Mouse (Mus musculus): ENCODE data around the gene Lrp10. TPM values are rescaled to one million over a fixed set of nuclear protein-coding genes. Genes with fewer than 3 reads are reported as not detected.

The Lrp10 gene
- total RNA-seq, 2 experiments from 2014 or later: 40.3 to 45.1 TPM

Other genes starting within 250 kb of the Lrp10 start
- gene Dad1, start 210.0 kb upstream of the Lrp10 start, total RNA-seq (2021): 100 to 1,000 TPM; 123 to 124 TPM
- 10 to 100 TPM; 56.1 to 58.9 TPM for gene Abhd4, start 209.9 kb upstream of the Lrp10 start, total RNA-seq (2021)
- not detected for gene Olfr49, start 179.2 kb upstream of the Lrp10 start, total RNA-seq (2021)
- gene Oxa1l, start 103.3 kb upstream of the Lrp10 start, total RNA-seq (2021): 10 to 100 TPM; 57.3 to 59.2 TPM
- 1 to 10 TPM; 2.4 to 2.5 TPM for gene Slc7a7, start 46.4 kb upstream of the Lrp10 start, total RNA-seq (2021)
- 10 to 100 TPM; 92.7 to 96.6 TPM for gene Mrpl52, start 37.2 kb upstream of the Lrp10 start, total RNA-seq (2021)
- 10 to 100 TPM; 20.0 to 29.8 TPM for gene Mmp14, start 32.5 kb upstream of the Lrp10 start, total RNA-seq (2021)
- 10 to 100 TPM; 31.3 to 33.2 TPM for gene Rem2, start 12.0 kb downstream of the Lrp10 start, total RNA-seq (2021)
- gene Prmt5, start 53.4 kb downstream of the Lrp10 start, total RNA-seq (2021): 10 to 100 TPM; 74.9 to 75.2 TPM
- gene Haus4, start 90.5 kb downstream of the Lrp10 start, total RNA-seq (2021): 1 to 10 TPM; 4.1 to 4.2 TPM
- gene Ajuba, start 113.4 kb downstream of the Lrp10 start, total RNA-seq (2021): 1 to 10 TPM; 2.6 to 3.2 TPM
- gene 4931414P19Rik, start 141.9 kb downstream of the Lrp10 start, total RNA-seq (2021): 1 to 10 TPM; 4.3 to 5.6 TPM
- gene Psmb5, start 153.9 kb downstream of the Lrp10 start, total RNA-seq (2021): 100 to 1,000 TPM; 211 to 215 TPM
- gene Psmb11, start 157.3 kb downstream of the Lrp10 start, total RNA-seq (2021): under 1 TPM; 0.35 to 0.38 TPM
- gene Gm17606, start 176.8 kb downstream of the Lrp10 start, total RNA-seq (2021): not detected
- 10 to 100 TPM; 20.5 to 21.0 TPM for gene Cdh24, start 177.2 kb downstream of the Lrp10 start, total RNA-seq (2021)
- gene 1700123O20Rik, start 222.1 kb downstream of the Lrp10 start, total RNA-seq (2021): 10 to 100 TPM; 25.8 to 27.8 TPM
- 100 to 1,000 TPM; 210 to 221 TPM for gene Acin1, start 222.8 kb downstream of the Lrp10 start, total RNA-seq (2021)
- under 1 TPM in 1 of 2 experiments, not detected in 1; 0.21 TPM for gene Gm29776, start 234.7 kb downstream of the Lrp10 start, total RNA-seq (2021)
- not detected for gene Cebpe, start 248.0 kb downstream of the Lrp10 start, total RNA-seq (2021)

Data from layer of hippocampus, postnatal 14 days (tissue).